Mouse (Mus musculus): ENCODE results near the gene Kcnma1.

The Kcnma1 gene

GRCm38 (mm10) chr14:23589744-23590481 lies 424.4 kb downstream of the Kcnma1 start:
- ChIA-PET CTCF (no interaction called here), POLR2A (interaction anchor here in 1 of 4 experiments (0.6 kb wide), 1 partner anchor 592 kb away, joined by 9 read pairs; no protein-coding TSS in a partner anchor)

GRCm38 (mm10) chr14:23587451-23587850 lies 426.8 kb downstream of the Kcnma1 start:
- ChIA-PET CTCF (interaction anchor here in 1 of 4 experiments (1.0 kb wide), 1 partner anchor 473 kb away, joined by 3 read pairs; no protein-coding TSS in a partner anchor), POLR2A (no interaction called here)

- CTCF ChIA-PET: interaction anchor here in 3 of 4 experiments (0.6 to 1.6 kb wide), 10 partner anchors 9 to 894 kb away, joined by 3 to 16 read pairs (median 6); no protein-coding TSS in a partner anchor
- POLR2A ChIA-PET: interaction anchor here in 1 of 4 experiments (0.7 to 0.8 kb wide), 2 partner anchors 422 to 425 kb away, joined by 3 to 4 read pairs; no protein-coding TSS in a partner anchor
Observed at GRCm38 (mm10) chr14:23583235-23583634, 431.1 kb downstream of the Kcnma1 start.

DNA sequence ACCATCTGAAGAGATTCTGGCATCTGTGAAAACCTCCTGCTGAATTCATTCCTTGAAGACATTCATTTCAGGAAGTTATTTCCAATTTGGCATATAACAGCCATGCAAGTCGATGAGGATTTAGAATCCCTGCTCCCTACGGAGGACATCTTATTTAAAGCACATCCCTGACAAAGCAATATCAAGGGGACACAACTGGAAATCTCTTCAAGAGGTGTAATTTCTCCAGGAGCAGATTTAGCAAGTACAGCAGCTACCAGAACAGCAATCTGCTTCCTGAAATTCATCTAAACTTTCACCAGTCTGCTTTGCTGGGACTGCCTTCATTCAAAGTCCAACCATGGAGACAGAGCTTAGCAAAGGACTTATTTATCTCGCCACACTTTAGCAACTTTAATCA lies 433.0 kb downstream of the Kcnma1 start:
- POLR2A ChIA-PET: no interaction called here
- CTCF ChIA-PET: no interaction called here

- ChIA-PET POLR2A (interaction anchor here in 1 of 4 experiments (0.5 kb wide), 1 partner anchor 150 kb away, joined by 3 read pairs; no protein-coding TSS in a partner anchor), CTCF (interaction anchor here (0.6 to 2.4 kb wide), 7 partner anchors 129 to 493 kb away, joined by 3 to 15 read pairs (median 3); no protein-coding TSS in a partner anchor)
Observed at GRCm38 (mm10) chr14:23575951-23576350, 438.3 kb downstream of the Kcnma1 start.

DNA sequence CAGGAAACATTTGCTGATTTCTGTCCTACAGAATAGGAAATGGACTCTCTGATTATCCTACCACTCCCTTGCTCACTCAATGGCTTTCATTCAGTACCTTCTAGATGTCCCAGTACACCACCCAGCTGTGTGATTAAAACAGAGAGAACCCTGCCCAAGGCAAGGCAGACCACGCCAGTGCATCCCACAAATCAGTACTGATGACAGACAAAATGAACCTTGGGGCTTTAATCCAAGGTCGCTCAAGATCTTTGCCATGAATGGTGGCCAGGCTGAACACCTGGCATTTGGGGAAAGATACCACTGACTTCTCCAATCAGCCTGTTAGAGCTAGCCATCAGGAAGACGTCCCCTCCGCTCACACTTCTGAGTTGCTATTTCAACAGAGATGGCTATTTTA lies 440.2 kb downstream of the Kcnma1 start:
- POLR2A ChIA-PET: no interaction called here
- CTCF ChIA-PET: interaction anchor here in 2 of 4 experiments (1.3 to 1.4 kb wide), 2 partner anchors 9 to 486 kb away, joined by 3 read pairs; no protein-coding TSS in a partner anchor

- CTCF ChIA-PET: no interaction called here
- POLR2A ChIA-PET: interaction anchor here in 1 of 4 experiments (0.6 kb wide), 1 partner anchor 198 kb away, joined by 3 read pairs; no protein-coding TSS in a partner anchor
Observed at GRCm38 (mm10) chr14:23573385-23573784, 440.9 kb downstream of the Kcnma1 start.

DNA sequence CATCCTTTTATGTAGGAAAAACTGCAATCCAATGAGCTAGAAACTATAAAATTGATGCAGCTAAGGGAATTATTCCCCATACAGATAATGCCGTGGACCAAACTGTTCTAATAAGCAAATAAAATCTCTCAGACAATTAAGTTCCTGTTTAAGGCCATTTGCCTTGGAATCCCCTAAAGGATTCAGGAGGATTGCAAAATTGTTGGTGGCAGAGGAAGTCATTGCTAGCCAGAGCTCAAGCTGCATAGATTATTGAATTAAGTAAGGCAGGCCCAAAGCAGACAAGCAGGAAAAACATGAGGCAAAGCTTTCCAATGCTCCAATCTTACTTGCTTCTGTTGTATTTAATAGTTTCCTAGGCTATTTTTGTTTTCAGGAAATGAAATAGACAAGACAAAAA lies 441.5 kb downstream of the Kcnma1 start:
- CTCF ChIA-PET: no interaction called here
- POLR2A ChIA-PET: interaction anchor here in 1 of 4 experiments (0.6 kb wide), 1 partner anchor 198 kb away, joined by 3 read pairs; no protein-coding TSS in a partner anchor

DNA sequence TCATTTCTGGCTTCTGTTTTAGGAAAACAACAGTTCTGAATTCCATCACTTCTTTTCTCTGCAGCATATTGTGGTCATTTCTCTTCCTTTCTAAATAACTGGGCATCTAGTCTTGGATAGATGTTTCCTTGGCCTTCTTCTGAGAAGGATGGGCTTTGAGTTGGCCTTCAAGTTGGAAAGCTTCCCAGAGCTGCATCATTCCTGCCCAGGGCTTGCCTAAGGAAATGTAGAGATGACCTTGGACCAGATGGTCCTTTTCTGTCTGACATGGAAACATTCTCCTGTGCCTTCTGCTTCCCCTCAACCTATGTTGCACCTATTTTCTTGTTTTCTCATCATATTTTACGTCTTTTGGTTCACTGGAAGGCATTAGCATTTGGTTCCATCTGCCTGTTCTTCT lies 444.0 kb downstream of the Kcnma1 start:
- ChIA-PET CTCF (no interaction called here), POLR2A (no interaction called here)

- CTCF ChIA-PET: no interaction called here
- POLR2A ChIA-PET: no interaction called here
Observed at GRCm38 (mm10) chr14:23565931-23566330, 448.4 kb downstream of the Kcnma1 start.

GRCm38 (mm10) chr14:23564474-23564873 lies 449.8 kb downstream of the Kcnma1 start:
- ChIA-PET POLR2A (interaction anchor here in 1 of 4 experiments (1.0 kb wide), 1 partner anchor 23 kb away, joined by 3 read pairs; no protein-coding TSS in a partner anchor), CTCF (no interaction called here)

DNA sequence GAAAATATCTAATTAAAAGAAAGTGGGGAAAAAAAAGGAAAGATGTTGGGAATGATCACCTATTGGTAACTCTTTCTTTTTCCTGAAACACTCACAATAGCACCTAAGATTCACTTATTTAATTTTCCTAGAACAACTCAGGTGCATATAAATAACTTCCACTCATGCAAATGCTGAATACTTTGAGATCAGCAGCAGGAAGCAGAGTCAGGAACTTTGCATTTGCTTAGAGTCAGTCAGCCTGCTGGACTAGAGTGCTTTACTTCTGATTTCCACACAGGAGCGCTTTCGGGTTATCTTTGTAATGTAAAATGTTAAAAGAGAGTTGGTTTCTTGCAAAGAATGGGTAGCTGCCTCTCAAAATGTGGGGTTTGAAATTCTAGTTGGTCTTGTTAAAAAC lies 451.1 kb downstream of the Kcnma1 start:
- ChIA-PET POLR2A (interaction anchor here in 2 of 4 experiments (0.9 to 1.0 kb wide), 2 partner anchors 89 to 1778 kb away, joined by 3 read pairs; no protein-coding TSS in a partner anchor), CTCF (no interaction called here)

- CTCF ChIA-PET: no interaction called here
- POLR2A ChIA-PET: no interaction called here
Observed at GRCm38 (mm10) chr14:23555647-23556046, 458.6 kb downstream of the Kcnma1 start.

DNA sequence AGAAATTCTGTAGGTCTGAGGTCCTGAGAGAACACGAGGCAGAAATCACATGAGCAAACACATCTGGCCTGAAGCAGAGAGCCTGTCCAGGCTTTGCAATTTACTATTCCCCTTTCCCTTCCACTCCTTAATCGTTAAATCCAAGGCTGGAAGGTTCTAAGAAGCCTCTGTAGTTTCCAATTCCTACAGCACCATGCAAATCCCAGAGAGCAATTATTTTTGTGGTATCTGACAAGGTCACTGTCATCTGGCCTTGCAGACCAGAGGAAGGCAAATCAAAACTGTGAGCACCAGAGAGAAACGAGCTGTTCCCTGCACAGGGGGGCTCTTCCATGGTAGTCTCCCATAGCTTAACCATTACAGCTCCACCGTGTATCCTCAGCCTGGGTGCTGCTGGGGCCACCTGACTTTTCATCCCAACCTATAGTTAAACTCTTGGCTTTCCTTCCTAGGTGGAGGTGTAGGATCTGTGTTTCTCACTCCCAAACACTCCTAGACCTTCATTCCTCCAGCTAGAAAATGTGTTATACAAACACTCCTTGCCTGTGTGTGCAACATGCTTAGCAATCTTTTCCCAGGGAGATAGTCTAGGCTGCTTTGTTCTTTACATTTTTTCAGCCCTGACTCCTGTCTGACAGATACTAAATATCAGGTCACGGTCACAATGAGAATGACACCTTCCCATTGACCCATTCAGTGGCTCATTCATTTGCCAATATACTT lies 461.9 kb downstream of the Kcnma1 start:
- ChIA-PET POLR2A (no interaction called here), CTCF (no interaction called here)

GRCm38 (mm10) chr14:23550467-23550866 lies 463.8 kb downstream of the Kcnma1 start:
- ChIA-PET POLR2A (no interaction called here), CTCF (no interaction called here)

DNA sequence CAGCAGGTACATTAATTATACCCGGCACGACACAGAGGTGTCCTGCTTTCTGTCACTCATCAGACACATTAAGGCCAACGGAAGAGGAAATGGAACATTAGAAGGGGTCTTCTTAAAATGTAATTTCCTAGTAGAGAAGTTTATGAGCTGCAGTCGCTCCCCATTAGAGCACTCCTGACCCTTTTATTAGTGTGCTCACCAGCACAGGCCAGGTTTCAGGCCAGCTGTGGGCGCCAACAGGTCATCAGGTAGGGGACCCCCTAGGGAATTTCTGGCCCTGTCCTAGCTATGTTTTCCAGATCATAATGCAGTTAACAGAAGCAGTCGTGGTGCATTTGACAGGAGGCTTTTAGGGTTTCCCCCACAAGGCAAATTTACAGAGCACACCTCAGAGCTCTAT lies 472.2 kb downstream of the Kcnma1 start:
- ChIA-PET POLR2A (interaction anchor here in 1 of 4 experiments (0.5 kb wide), 1 partner anchor 21 kb away, joined by 4 read pairs; no protein-coding TSS in a partner anchor), CTCF (interaction anchor here in 1 of 4 experiments (1.0 kb wide), 1 partner anchor 12 kb away, joined by 5 read pairs; no protein-coding TSS in a partner anchor)

- POLR2A ChIA-PET: no interaction called here
- CTCF ChIA-PET: no interaction called here
Observed at GRCm38 (mm10) chr14:23539621-23540020, 474.7 kb downstream of the Kcnma1 start.

DNA sequence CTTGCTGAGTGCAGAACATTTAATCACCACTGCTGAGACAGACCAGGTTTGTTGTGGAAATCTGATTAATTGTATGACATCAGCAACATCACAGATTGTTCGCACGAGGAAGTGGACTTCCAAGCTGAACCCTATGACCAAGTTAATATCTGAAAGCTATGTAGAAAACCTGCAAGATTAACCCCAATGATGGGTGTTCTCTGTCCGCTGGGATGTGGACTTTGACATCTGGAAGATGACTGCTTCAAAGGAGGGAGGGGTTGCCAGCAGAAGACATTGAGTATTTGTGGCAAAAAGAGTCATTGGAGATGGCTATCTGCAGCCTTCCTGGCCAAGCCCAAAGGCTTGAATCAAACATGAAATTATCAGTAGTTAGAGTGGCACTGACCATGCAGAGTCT lies 480.9 kb downstream of the Kcnma1 start:
- POLR2A ChIA-PET: interaction anchor here in 1 of 4 experiments (0.7 kb wide), 1 partner anchor 1367 kb away, joined by 3 read pairs; no protein-coding TSS in a partner anchor
- CTCF ChIA-PET: no interaction called here

DNA sequence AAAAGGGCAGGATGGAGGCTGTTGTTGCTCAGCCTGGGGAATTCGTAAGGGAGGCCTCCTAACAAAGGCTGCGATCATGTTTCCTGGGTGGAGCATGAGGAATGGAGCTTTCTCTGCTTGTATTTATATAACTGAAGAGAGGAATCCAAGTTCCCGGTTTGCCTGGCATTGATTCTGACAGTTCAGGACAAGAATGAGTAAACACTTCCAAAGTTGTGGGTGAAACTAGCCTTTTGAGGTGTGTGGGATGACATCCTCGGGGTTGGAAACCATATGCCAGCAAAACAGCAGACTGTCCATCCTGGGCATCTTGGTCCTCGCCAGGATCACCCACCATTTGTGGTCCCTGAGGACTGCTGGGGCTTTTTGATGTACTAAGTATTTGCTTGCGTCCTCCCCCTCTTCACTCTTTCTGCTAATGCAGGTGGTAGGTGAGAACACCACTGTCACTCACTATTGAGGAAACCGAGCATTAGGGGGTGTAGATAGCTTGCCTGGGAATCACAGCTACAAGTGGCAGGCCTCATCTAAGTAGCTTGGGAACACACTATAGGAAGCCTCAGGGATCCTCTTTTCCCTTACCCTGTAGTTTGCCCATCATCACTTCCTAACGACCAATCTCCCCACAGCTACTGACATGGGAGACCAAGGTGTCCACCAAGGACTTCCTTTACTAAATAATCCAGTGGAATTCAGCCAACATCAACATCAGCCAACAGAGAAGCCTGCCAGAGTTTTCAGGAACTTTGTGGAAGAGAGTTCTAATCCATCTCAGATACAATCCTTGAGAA lies 482.4 kb downstream of the Kcnma1 start:
- ChIA-PET CTCF (interaction anchor here in 1 of 4 experiments (0.6 kb wide), 1 partner anchor 38 kb away, joined by 4 read pairs; no protein-coding TSS in a partner anchor), POLR2A (no interaction called here)
